Comparison of ENCODE assay signal across 11 mouse cellular contexts in the genomic region with DNA sequence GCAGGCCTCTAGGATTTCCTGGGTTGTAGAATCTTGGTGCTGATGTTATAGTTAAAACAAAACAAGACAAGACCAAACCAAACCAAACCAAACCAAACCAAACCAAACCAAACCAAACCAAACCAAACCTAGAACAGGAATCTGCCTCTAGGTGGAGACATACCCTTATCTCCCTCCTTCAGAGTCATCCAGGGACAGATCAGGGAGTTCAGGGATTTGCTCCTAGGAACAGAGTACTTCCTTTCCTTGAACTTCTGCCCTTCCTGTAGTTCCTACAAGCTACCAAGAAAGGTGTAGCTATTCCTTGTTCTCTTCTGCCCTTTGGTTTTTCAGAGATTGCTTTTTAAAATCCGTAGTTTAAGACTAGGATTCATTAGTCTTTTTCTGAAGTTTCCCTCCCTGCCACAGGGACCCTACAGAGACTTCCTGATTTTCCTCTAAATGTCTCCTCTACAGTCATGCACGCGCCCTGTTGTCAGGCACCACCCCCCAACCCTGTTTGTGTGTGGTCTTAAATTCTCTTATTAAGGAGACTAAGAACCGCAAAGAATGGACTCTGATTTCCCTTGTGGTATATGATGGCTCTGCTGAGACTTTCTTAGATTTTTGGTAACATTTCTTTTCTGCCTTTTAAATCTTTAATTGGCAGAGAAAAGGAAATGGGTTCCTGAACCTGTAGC.
A peak's percentile ranks its signal among the peaks of the same experiment; 100 is the strongest.
DNase-seq lines count a peak whose midpoint lies in the region; ATAC-seq and TF ChIP-seq lines count a peak whose summit lies in the region.
"Had no signal": no experiment of that assay in that cellular context is flagged by ENCODE, and none has a peak within 500 bp of the region (broad histone marks: within the 10 kb centered on the region; RNA-seq: fewer than 3 reads in every experiment).

No protein-coding gene starts in this region.

- no peak for TF ChIP-seq POLR2A in kidney, adult 2 months (IDR thresholded peaks at IDR 0.05; ENCODE audit: low read depth, low read length)

- no peak; the same call in 1 of the 2 replicates for TF ChIP-seq CTCF in kidney, adult 2 months (conservative IDR thresholded peaks at IDR 0.05; ENCODE audit: insufficient read depth, insufficient read length, low read depth, low read length)
- TF ChIP-seq CTCF in midbrain, postnatal 0 days (IDR thresholded peaks at IDR 0.05), result peak; percentile 66

- ATAC-seq in midbrain, postnatal 0 days (ENCODE audit: low FRiP score), result no peak
- no peak for ATAC-seq in midbrain, embryonic 16.5 days

- H3K27me3 ChIP-seq in kidney, adult 2 months (replicated peaks; ENCODE audit: control insufficient read depth, insufficient read depth, low read length), result no peaks in the 10 kb centered on the region
- H3K27me3 ChIP-seq in midbrain, postnatal 0 days (ENCODE audit: insufficient read depth, low read length), result no peaks in the 10 kb centered on the region
- no peaks in the 10 kb centered on the region for H3K27me3 ChIP-seq in midbrain, embryonic 16.5 days (ENCODE audit: control insufficient read depth, insufficient read depth, low read depth, low read length)

- no peak overlapping the region for H3K4me2 ChIP-seq in midbrain, postnatal 0 days (ENCODE audit: low read depth, low read length, poor library complexity, severe bottlenecking)
- H3K4me2 ChIP-seq in midbrain, embryonic 16.5 days (ENCODE audit: low read length), result no peak overlapping the region

- no peak overlapping the region for H3K9ac ChIP-seq in midbrain, postnatal 0 days (replicated peaks; ENCODE audit: low read length, poor library complexity, severe bottlenecking)
- H3K9ac ChIP-seq in midbrain, embryonic 16.5 days (ENCODE audit: low read depth, low read length), result no peak overlapping the region

- 26% methylated on average over 4 of the region's 4 CpGs for WGBS in kidney, adult 2 months
- WGBS in midbrain, postnatal 0 days, result 43% methylated on average over 4 of the region's 4 CpGs
- WGBS in midbrain, embryonic 16.5 days, result 38% methylated on average over 4 of the region's 4 CpGs

- H3K9me3 ChIP-seq in midbrain, postnatal 0 days (ENCODE audit: low read length), result no peaks in the 10 kb centered on the region
- no peaks in the 10 kb centered on the region for H3K9me3 ChIP-seq in midbrain, embryonic 16.5 days (replicated peaks; ENCODE audit: control insufficient read depth, low read length, poor library complexity, severe bottlenecking)
- H3K9me3 ChIP-seq: hindbrain, embryonic 10.5 days had no signal

- no peak overlapping the region for H3K4me3 ChIP-seq in kidney, adult 2 months (ENCODE audit: insufficient read depth, low read depth, low read length)
- H3K4me3 ChIP-seq in midbrain, postnatal 0 days (ENCODE audit: low read depth, low read length), result no peak overlapping the region
- no peak overlapping the region for H3K4me3 ChIP-seq in midbrain, embryonic 16.5 days (ENCODE audit: low read depth, low read length)
- H3K4me3 ChIP-seq: erythroblast, embryonic 14.5 days; hindbrain, embryonic 10.5 days had no signal

- peak; percentile 10 to 70 for DNase-seq in adrenal gland, adult (ENCODE audit: inconsistent age in 2 of 2, low spot score in 1 of 2)
- DNase-seq in adrenal gland, postnatal 25 days, result no peak
- peak; percentile 1 for DNase-seq in kidney, adult 2 months
- DNase-seq in kidney, adult 8-10 months, result no peak
- DNase-seq in midbrain, postnatal 0 days (ENCODE audit: low spot score), result peak; percentile 19
- peak; percentile 10 for DNase-seq in telencephalon, adult 2 months (ENCODE audit: low read depth, low spot score)
- DNase-seq in gastrocnemius, postnatal 4 days (ENCODE audit: low spot score in 2 of 2), result no peak
- DNase-seq: thymus, postnatal 36 days had no signal

- no peak overlapping the region for H3K27ac ChIP-seq in kidney, adult 2 months (ENCODE audit: insufficient read depth, low read depth, low read length)
- H3K27ac ChIP-seq in midbrain, postnatal 0 days (ENCODE audit: low read depth, low read length), result no peak overlapping the region
- no peak overlapping the region for H3K27ac ChIP-seq in midbrain, embryonic 16.5 days (ENCODE audit: low read length)
- H3K27ac ChIP-seq: hindbrain, embryonic 10.5 days had no signal

- no peaks in the 10 kb centered on the region for H3K36me3 ChIP-seq in kidney, adult 2 months (ENCODE audit: control insufficient read depth, insufficient read depth, low read length)
- no peaks in the 10 kb centered on the region for H3K36me3 ChIP-seq in midbrain, postnatal 0 days (ENCODE audit: insufficient read depth, low read length)
- no peaks in the 10 kb centered on the region for H3K36me3 ChIP-seq in midbrain, embryonic 16.5 days (ENCODE audit: control insufficient read depth, insufficient read depth, low read length)
- H3K36me3 ChIP-seq: hindbrain, embryonic 10.5 days had no signal

- H3K4me1 ChIP-seq in kidney, adult 2 months (ENCODE audit: control insufficient read depth, insufficient read depth, low read length), result no peaks in the 10 kb centered on the region
- no peaks in the 10 kb centered on the region for H3K4me1 ChIP-seq in midbrain, postnatal 0 days (ENCODE audit: insufficient read depth, low read length)
- no peaks in the 10 kb centered on the region for H3K4me1 ChIP-seq in midbrain, embryonic 16.5 days (ENCODE audit: control insufficient read depth, insufficient read depth, low read length)
- H3K4me1 ChIP-seq: hindbrain, embryonic 10.5 days had no signal

Comparison
In these comparisons a context has a peak if more than half of its experiments do, and no peak if none do; other contexts are left out.
1. DNase-seq: peak in adrenal gland, adult (2 of 2), kidney, adult 2 months (single experiment), midbrain, postnatal 0 days (single experiment) and telencephalon, adult 2 months (single experiment); none in adrenal gland, postnatal 25 days (single experiment), kidney, adult 8-10 months (0 of 2) and gastrocnemius, postnatal 4 days (0 of 2).